Mouse (Mus musculus) MN1 (cell line): Measurements from ENCODE around the gene Bri3.
A peak's percentile ranks its signal among the peaks of the same experiment; 100 is the strongest.
"Not testable (repeated sequence)": the region's sequence is repeated elsewhere in the genome, so short reads cannot be mapped to it uniquely, and the experiment has no call there.

ENCODE experiments used
- DNase-seq: peaks from one replicate; pipeline ENCODE4 v3.0.0-alpha.2; 2016; ENCODE audit warnings: low spot score

Bri3 gene

GRCm38 (mm10) chr5:144358592-144358917 is 114.3 kb downstream of the Bri3 start:
- no peak for DNase-seq

GRCm38 (mm10) chr5:144359886-144360285 is 115.6 kb downstream of the Bri3 start:
- DNase-seq = no peak

GRCm38 (mm10) chr5:144360346-144360745 is 116.1 kb downstream of the Bri3 start:
- DNase-seq = no peak

GRCm38 (mm10) chr5:144364680-144365357 is 120.6 kb downstream of the Bri3 start:
- no peak for DNase-seq

- not testable (repeated sequence) for DNase-seq
Measured at GRCm38 (mm10) chr5:144366551-144366950, 122.3 kb downstream of the Bri3 start.

- no peak for DNase-seq
Measured at GRCm38 (mm10) chr5:144368661-144369205, 124.5 kb downstream of the Bri3 start.

- no peak for DNase-seq
Measured at GRCm38 (mm10) chr5:144370986-144371385, 126.7 kb downstream of the Bri3 start.

GRCm38 (mm10) chr5:144372177-144372576 is 127.9 kb downstream of the Bri3 start:
- DNase-seq = no peak

GRCm38 (mm10) chr5:144372885-144373284 is 128.6 kb downstream of the Bri3 start:
- no peak for DNase-seq

GRCm38 (mm10) chr5:144379431-144379830 is 135.2 kb downstream of the Bri3 start:
- no peak for DNase-seq

GRCm38 (mm10) chr5:144380689-144381088 is 136.5 kb downstream of the Bri3 start:
- no peak for DNase-seq

GRCm38 (mm10) chr5:144381782-144382181 is 137.5 kb downstream of the Bri3 start:
- no peak for DNase-seq

GRCm38 (mm10) chr5:144383936-144384335 is 139.7 kb downstream of the Bri3 start:
- no peak for DNase-seq

GRCm38 (mm10) chr5:144387851-144388250 is 143.6 kb downstream of the Bri3 start:
- DNase-seq = peak; percentile 34

- DNase-seq = no peak
Measured at GRCm38 (mm10) chr5:144394142-144394541, 149.9 kb downstream of the Bri3 start.

GRCm38 (mm10) chr5:144397566-144397965 is 153.3 kb downstream of the Bri3 start:
- peak; percentile 35 for DNase-seq

- no peak for DNase-seq
Measured at GRCm38 (mm10) chr5:144400821-144401220, 156.6 kb downstream of the Bri3 start.

GRCm38 (mm10) chr5:144406256-144406655 is 162.0 kb downstream of the Bri3 start:
- no peak for DNase-seq

GRCm38 (mm10) chr5:144410666-144411065 is 166.4 kb downstream of the Bri3 start:
- no peak for DNase-seq

GRCm38 (mm10) chr5:144411702-144412101 is 167.5 kb downstream of the Bri3 start:
- DNase-seq = peak; percentile 29

- no peak for DNase-seq
Measured at GRCm38 (mm10) chr5:144412781-144413180, 168.5 kb downstream of the Bri3 start.

- DNase-seq = no peak
Measured at GRCm38 (mm10) chr5:144418456-144418855, 174.2 kb downstream of the Bri3 start.

- DNase-seq = no peak
Measured at GRCm38 (mm10) chr5:144420001-144420400, 175.8 kb downstream of the Bri3 start.

- no peak for DNase-seq
Measured at GRCm38 (mm10) chr5:144426697-144427096, 182.5 kb downstream of the Bri3 start.
